Mouse (Mus musculus): ENCODE measurements around the gene Tnfrsf18. TPM values are rescaled to one million over a fixed set of nuclear protein-coding genes. Genes with fewer than 3 reads are reported as not detected.

The Tnfrsf18 gene
- polyA plus RNA-seq, 1 experiment from 2014 or later = 2.9 TPM

DNA sequence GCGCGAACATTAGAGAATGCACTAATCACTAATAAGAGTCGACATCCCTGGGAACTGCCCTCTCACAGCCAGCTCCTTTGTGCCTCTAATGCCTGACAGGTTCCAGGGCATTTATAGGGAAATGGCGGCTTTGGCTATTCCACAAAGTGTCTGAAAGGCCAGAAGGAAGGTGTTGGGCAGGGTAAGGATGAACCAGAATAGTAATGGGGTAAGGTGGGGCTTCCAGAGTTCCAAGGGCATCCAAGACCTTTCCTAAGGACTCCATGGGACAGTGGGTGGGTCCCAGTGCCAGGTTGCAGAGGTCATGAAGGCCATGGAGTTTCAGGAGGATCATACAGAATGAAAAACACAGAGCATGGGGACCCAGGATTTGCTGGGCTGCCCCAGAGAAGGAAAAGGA, 8.3 kb downstream of the Tnfrsf18 start:
- Histone ChIP-seq H3K27ac (no peak overlapping the region), H3K36me3 (peaks cover 4% of the 10 kb centered on the region), H3K27me3 (peaks cover 30% of the 10 kb centered on the region), H3K4me1 (peaks cover 29% of the 10 kb centered on the region), H3K4me2 (replicated peaks) (no peak overlapping the region; the same call in 1 of the 2 replicates), H3K9ac (no peak overlapping the region), H3K9me3 (no peaks in the 10 kb centered on the region), H3K4me3 (peak overlapping the region; percentile 25; the same call in 1 of the 2 replicates)
- no peak for ATAC-seq (ENCODE audit: low FRiP score, low read depth)
- WGBS = 68% methylated on average over 4 of the region's 4 CpGs

DNA sequence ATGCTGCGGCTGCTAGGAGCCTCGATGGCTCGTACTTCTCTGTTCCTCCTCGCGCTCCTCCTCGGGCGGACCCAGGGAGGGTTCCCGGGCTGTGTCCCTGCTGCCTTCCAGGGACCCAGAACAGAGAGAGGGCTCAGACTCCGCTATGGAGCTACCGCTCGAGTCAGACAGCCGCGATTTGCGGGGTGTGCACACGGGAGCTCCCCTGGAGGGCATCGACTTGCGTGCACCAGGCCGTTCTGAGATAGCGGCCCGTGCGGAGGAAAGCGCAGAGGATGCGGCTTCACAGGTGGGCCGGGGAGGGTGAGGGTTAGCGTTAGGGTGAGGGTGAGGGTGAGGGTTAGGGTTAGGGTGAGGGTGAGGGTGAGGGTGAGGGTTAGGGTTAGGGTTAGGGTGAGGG, 8.9 kb downstream of the Tnfrsf18 start:
- Histone ChIP-seq H3K27ac (no peak overlapping the region), H3K4me2 (replicated peaks) (peak overlapping the region; percentile 52), H3K27me3 (peaks cover 30% of the 10 kb centered on the region), H3K9ac (peak overlapping the region; percentile 51; the same call in 1 of the 2 replicates), H3K4me1 (peaks cover 29% of the 10 kb centered on the region), H3K9me3 (no peaks in the 10 kb centered on the region), H3K4me3 (peak overlapping the region; percentile 25), H3K36me3 (no peaks in the 10 kb centered on the region)
- 7% methylated on average over 25 of the region's 25 CpGs for WGBS
- no peak for ATAC-seq (ENCODE audit: low FRiP score, low read depth)

DNA sequence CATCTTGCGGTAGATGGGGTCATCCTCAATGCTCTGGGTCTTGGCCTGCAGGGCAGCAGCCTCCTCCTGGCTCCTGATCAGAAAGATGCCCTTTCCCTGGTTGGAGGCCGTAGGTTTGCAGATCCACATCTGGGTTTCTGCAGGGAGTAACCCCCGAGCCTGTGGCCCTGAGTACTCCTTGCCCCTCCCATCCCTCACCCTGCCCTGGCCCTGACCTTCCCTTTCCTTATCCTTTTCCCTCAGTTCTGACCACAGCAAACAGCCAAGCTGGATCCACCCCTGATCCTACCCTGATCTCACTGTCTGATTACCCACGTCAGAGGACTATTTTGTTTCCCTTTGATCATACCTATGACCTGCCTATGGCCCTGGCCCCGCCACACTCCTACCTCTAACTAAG, 18.8 kb downstream of the Tnfrsf18 start:
- 58% methylated on average over 5 of the region's 5 CpGs for WGBS
- H3K4me1 ChIP-seq = no peaks in the 10 kb centered on the region
- no peak for ATAC-seq (ENCODE audit: low FRiP score, low read depth)

DNA sequence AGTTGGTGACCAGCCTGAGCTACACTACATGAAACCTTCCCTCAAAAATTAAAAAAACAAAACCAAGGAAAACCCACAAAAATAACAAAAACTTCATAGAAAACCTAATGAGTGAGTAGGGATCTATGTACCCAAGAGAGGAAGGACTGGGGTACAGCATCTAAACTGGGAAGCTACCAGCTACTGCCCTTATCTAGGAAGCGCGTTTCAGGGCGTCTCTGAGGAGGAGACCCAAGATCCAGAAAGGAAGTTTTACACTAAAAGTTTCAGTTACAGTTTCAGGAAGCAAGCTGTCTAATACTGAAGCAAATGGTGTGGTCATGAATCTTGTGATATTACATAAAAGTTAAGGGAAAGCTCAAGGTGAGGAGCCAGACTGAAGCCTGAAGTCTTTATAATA, 23.8 kb downstream of the Tnfrsf18 start:
- H3K9ac ChIP-seq = no peak overlapping the region
- H3K27ac ChIP-seq = no peak overlapping the region
- no peak overlapping the region for H3K4me3 ChIP-seq
- H3K4me1 ChIP-seq = no peaks in the 10 kb centered on the region
- no peaks in the 10 kb centered on the region for H3K36me3 ChIP-seq
- H3K27me3 ChIP-seq = no peaks in the 10 kb centered on the region
- ATAC-seq (ENCODE audit: low FRiP score, low read depth) = no peak
- 87% methylated on average over 3 of the region's 3 CpGs for WGBS
- no peak overlapping the region for H3K4me2 ChIP-seq (replicated peaks)
- no peaks in the 10 kb centered on the region for H3K9me3 ChIP-seq

More for the DNA sequence above, 18.8 kb downstream of the Tnfrsf18 start:
- H3K4me2 ChIP-seq (replicated peaks) = no peak overlapping the region
- no peak overlapping the region for H3K9ac ChIP-seq
- no peaks in the 10 kb centered on the region for H3K27me3 ChIP-seq
- H3K9me3 ChIP-seq = no peaks in the 10 kb centered on the region
- H3K4me3 ChIP-seq = no peak overlapping the region
- H3K27ac ChIP-seq = no peak overlapping the region
- no peaks in the 10 kb centered on the region for H3K36me3 ChIP-seq

DNA sequence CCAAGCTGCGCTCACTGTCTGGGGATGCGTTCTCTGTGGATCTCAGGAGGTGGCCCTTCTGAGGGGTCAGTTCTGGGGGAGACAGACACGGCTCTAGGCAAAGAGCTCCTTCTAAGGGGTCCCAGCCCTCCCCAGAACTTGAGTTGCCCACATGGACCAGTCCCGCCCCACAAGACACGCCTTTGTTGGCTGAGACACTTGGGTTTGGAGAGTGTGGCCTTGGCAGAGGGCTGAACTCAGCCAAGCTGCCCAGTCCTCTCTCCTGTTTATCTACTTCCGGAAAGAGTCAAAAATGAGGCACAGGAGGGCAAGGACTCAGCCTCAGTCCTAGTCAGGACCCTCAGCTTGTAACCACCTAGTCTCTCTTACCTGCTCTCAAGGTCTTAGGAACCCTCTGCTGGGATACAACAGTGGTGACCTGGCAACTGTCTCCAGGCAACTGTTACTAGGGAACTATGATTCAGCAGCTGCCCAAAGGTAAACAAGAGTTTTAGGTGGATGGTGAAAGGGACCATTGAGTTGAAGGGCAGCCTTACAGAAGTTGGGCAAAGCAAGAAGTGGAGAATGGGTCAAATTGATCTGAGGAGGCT, 24.5 kb downstream of the Tnfrsf18 start:
- 75% methylated on average over 6 of the region's 6 CpGs for WGBS
- Histone ChIP-seq H3K27me3 (no peaks in the 10 kb centered on the region), H3K36me3 (no peaks in the 10 kb centered on the region), H3K4me1 (no peaks in the 10 kb centered on the region), H3K4me3 (no peak overlapping the region), H3K9ac (no peak overlapping the region), H3K4me2 (replicated peaks) (no peak overlapping the region), H3K9me3 (no peaks in the 10 kb centered on the region), H3K27ac (no peak overlapping the region)
- ATAC-seq (ENCODE audit: low FRiP score, low read depth) = no peak

DNA sequence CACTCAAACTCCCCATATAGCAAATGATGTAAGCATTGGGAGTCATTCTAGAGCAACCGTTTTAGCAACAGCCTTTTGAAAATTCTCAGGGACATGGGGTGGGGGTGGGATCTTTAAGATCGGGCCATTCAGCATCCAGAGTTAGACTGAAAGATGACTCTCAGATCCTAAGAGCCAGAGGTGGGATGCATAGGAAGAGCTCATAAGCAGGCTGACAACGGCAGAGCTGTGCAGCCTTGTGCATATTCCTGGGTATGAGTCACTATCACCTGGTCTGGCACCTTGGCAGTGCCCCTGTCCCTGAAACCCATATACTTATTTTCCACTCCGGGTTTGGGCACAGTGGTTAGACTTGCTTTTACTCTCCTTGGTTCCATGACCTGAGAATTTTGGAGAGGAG, 27.1 kb downstream of the Tnfrsf18 start:
- H3K4me3 ChIP-seq = no peak overlapping the region
- H3K27ac ChIP-seq = no peak overlapping the region
- no peak overlapping the region for H3K9ac ChIP-seq
- WGBS = 74% methylated on average over 4 of the region's 4 CpGs
- no peaks in the 10 kb centered on the region for H3K36me3 ChIP-seq
- no peak for ATAC-seq (ENCODE audit: low FRiP score, low read depth)
- H3K4me2 ChIP-seq (replicated peaks) = no peak overlapping the region
- no peaks in the 10 kb centered on the region for H3K4me1 ChIP-seq
- H3K27me3 ChIP-seq = no peaks in the 10 kb centered on the region
- H3K9me3 ChIP-seq = no peaks in the 10 kb centered on the region

DNA sequence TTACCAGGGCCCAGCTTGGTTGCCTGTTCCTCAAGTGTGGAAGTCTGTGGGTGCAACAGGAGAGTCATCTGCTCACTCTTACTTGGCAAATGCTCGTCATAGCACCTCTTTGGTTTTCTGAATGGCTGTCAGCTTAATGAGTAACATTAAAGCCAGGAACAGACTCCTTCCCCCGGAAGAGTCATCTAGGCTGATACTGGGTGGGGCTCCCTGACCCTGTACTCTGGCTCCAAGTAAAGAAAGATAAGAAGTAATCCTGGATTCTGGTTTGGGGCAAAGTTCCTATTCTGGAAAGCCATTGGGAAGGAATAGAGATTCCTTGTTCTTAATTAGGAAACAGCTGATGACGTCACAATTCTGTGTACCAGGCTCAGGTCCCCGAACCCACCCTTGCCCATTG, 28.2 kb downstream of the Tnfrsf18 start:
- Histone ChIP-seq H3K36me3 (no peaks in the 10 kb centered on the region), H3K4me2 (replicated peaks) (no peak overlapping the region), H3K9ac (no peak overlapping the region), H3K27ac (no peak overlapping the region), H3K4me1 (peaks cover under 1% of the 10 kb centered on the region; the same call in 1 of the 2 replicates), H3K4me3 (no peak overlapping the region), H3K27me3 (no peaks in the 10 kb centered on the region), H3K9me3 (no peaks in the 10 kb centered on the region)
- ATAC-seq (ENCODE audit: low FRiP score, low read depth) = no peak
- WGBS = 87% methylated on average over 4 of the region's 4 CpGs

DNA sequence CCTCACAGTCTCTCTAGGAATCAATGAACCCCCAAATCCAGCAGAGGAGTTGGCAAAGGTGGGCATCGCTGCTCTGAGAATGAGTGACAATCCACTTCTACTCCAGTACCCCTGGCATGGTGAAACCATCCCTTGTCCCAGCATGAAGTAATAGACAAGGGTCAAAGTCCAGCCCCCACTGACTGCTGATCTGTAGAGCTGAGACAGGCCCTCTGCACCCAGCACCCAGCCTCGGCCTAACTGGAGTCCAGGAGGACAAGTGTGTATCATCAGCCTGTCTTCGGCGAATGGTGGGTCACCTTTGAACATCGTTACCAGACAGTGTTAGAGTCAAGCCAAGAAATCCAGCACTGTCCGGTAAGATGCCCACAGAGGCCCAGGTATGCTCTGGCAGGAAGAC, 28.6 kb downstream of the Tnfrsf18 start:
- H3K27me3 ChIP-seq = no peaks in the 10 kb centered on the region
- H3K9ac ChIP-seq = no peak overlapping the region
- H3K9me3 ChIP-seq = no peaks in the 10 kb centered on the region
- H3K4me3 ChIP-seq = no peak overlapping the region
- peaks cover 6% of the 10 kb centered on the region; the same call in 1 of the 2 replicates for H3K4me1 ChIP-seq
- WGBS = 92% methylated on average over 6 of the region's 6 CpGs
- no peak overlapping the region for H3K27ac ChIP-seq
- no peak for ATAC-seq (ENCODE audit: low FRiP score, low read depth)
- H3K4me2 ChIP-seq (replicated peaks) = no peak overlapping the region
- H3K36me3 ChIP-seq = no peaks in the 10 kb centered on the region

DNA sequence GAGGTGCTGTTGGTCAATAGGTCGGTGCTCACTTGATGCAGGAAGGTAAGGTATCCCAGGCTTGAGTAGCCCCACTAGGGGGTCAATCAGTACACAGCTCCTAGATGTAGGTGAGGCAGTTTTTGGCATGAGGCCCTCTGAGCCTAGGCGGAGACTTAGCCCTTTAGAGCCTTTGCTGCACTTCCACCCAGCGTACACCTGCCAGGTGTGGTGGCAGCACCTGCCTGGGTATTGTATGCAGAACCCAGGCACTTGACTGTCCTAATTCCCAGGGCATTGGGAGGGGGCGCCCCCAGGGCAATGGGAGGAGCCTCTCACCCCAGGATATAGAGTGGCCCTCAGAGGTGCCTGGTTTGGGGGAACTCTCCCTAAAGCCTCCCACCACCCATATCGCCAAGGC, 29.2 kb downstream of the Tnfrsf18 start:
- Histone ChIP-seq H3K4me3 (no peak overlapping the region), H3K4me2 (replicated peaks) (no peak overlapping the region), H3K36me3 (no peaks in the 10 kb centered on the region), H3K9ac (no peak overlapping the region), H3K9me3 (no peaks in the 10 kb centered on the region), H3K4me1 (peaks cover 10% of the 10 kb centered on the region; the same call in 1 of the 2 replicates), H3K27me3 (no peaks in the 10 kb centered on the region), H3K27ac (no peak overlapping the region)
- 90% methylated on average over 5 of the region's 5 CpGs for WGBS
- ATAC-seq (ENCODE audit: low FRiP score, low read depth) = no peak

DNA sequence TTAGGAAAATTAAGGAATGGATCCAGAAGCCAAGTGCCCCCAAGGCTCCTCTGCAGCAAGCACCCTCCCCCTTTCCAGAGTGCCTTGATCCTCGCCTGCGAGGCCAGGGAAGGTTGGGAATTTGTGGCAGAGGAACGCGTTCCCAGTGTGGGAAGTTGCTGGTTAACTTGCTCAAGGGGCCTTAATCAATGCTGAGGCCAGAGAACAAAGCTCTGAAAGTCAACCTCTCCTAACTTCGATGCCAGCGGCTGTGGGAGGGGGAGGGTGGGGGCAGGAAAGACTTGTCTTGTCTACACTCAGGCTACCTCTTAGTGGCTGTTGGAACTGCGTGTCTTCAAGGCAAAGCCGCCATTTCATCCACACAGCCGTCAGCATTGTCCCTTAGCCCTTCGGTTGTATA, 31.7 kb downstream of the Tnfrsf18 start:
- WGBS = 68% methylated on average over 10 of the region's 10 CpGs
- H3K27ac ChIP-seq = no peak overlapping the region

DNA sequence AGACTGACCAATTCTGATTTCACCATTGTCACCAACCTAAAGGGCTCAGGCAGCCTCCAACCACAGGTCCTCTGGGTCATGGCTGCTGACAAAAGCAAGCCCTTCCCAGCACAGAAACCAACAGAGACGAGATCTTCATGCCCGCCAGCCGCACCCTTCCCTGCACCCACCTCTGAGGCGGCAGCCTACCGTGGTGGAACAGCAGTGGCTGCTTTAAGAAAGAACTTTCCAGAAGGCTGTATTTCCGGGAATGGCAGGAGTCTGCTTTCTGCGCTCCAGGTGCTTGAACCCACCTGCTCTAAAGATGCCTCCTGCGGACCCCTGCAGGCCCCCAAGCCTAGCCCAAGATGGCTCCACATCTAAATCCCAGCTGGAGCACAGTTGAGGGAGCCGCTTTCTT, 32.9 kb downstream of the Tnfrsf18 start:
- Histone ChIP-seq H3K27me3 (no peaks in the 10 kb centered on the region), H3K27ac (0 out of 2 replicates have a peak overlapping the region, but pooled peaks have one; percentile 33), H3K36me3 (no peaks in the 10 kb centered on the region), H3K4me1 (peaks cover 12% of the 10 kb centered on the region), H3K9me3 (no peaks in the 10 kb centered on the region), H3K9ac (peak overlapping the region; percentile 56; the same call in 1 of the 2 replicates), H3K4me3 (peak overlapping the region; percentile 29), H3K4me2 (replicated peaks) (peak overlapping the region; percentile 27)
- no peak for ATAC-seq (ENCODE audit: low FRiP score, low read depth)
- WGBS = 74% methylated on average over 9 of the region's 9 CpGs

More for the DNA sequence above, 31.7 kb downstream of the Tnfrsf18 start:
- no peaks in the 10 kb centered on the region for H3K27me3 ChIP-seq
- H3K9ac ChIP-seq = no peak overlapping the region
- peak overlapping the region; percentile 23 for H3K4me2 ChIP-seq (replicated peaks)
- H3K4me1 ChIP-seq = peaks cover 10% of the 10 kb centered on the region; the same call in 1 of the 2 replicates
- H3K4me3 ChIP-seq = peak overlapping the region; percentile 17; the same call in 1 of the 2 replicates
- no peaks in the 10 kb centered on the region for H3K36me3 ChIP-seq
- ATAC-seq (ENCODE audit: low FRiP score, low read depth) = no peak
- H3K9me3 ChIP-seq = no peaks in the 10 kb centered on the region

DNA sequence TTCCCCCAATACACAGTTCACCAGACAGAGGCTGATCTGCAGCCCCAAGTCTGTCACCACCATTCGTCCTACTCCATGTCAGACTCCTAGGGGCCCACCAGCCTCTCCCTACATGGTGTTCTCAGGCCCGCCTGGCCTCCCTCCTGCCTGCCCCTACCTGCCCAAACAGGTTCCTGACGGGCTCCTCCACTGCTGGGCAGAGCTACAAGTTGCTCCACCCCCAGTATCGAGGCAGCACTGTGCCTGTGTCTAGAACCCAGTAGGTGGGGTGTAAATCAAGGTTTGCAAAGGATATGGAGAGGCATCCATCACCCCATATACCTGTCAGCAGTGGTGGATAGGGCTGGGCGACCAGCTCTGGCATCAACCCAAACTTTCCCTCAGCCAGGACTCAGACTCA, 33.3 kb downstream of the Tnfrsf18 start, which contains the start of gene Ttll10:
Ttll10 (minus strand) TSS at position 154 of the 400 bp plus-strand sequence.
- peak within 1 kb of the TSS; percentile 29 for H3K4me3 ChIP-seq
- H3K4me2 ChIP-seq (replicated peaks) = peak within 1 kb of the TSS; percentile 27
- no peaks in the 10 kb centered on the region for H3K27me3 ChIP-seq
- ATAC-seq (ENCODE audit: low FRiP score, low read depth) = peak; percentile 62
- peaks cover 16% of the 10 kb centered on the region for H3K4me1 ChIP-seq
- H3K9ac ChIP-seq = peak within 1 kb of the TSS; percentile 56
- no peaks in the 10 kb centered on the region for H3K9me3 ChIP-seq
- no peaks in the 10 kb centered on the region for H3K36me3 ChIP-seq
- WGBS = 27% methylated on average over 5 of the region's 5 CpGs
- H3K27ac ChIP-seq = peak within 1 kb of the TSS; percentile 33; the same call in 1 of the 2 replicates

DNA sequence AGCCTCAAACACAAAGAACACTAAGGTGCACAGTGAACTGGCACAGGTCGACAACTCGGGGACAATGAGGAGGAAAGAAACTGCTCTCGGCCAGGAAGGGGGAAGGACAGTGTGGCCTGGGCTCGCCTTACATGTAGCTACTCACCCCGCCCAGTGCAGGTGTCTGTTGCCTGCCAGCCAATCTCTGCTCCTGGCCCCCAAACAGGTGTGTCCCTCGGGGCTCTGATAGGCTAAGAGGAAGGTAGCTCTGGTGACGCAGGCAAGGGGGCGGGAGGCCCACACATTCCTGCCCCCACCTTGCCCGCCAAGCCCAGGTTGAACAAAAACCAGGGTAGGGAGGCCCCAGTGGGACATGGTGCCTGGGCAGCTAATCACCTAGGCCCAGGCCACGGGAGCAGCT, 33.7 kb downstream of the Tnfrsf18 start:
- Histone ChIP-seq H3K4me2 (replicated peaks) (peak overlapping the region; percentile 27; the same call in 1 of the 2 replicates), H3K9ac (peak overlapping the region; percentile 19)
- 26% methylated on average over 10 of the region's 10 CpGs for WGBS

More for the DNA sequence above, 33.7 kb downstream of the Tnfrsf18 start:
- ATAC-seq (ENCODE audit: low FRiP score, low read depth) = peak; percentile 70; the same call in 1 of the 2 replicates
- Histone ChIP-seq H3K9me3 (no peaks in the 10 kb centered on the region), H3K4me3 (no peak overlapping the region), H3K36me3 (no peaks in the 10 kb centered on the region), H3K27ac (peak overlapping the region; percentile 33; the same call in 1 of the 2 replicates), H3K27me3 (no peaks in the 10 kb centered on the region), H3K4me1 (peaks cover 16% of the 10 kb centered on the region)

Measured in limb, embryonic 13.5 days (tissue).